30 mouse cellular contexts compared by ENCODE assay signal in genomic region chr4:126585739-126586138, GRCm38 (mm10).
"Had no signal": no experiment of that assay in that cellular context is flagged by ENCODE, and none has a peak within 500 bp of the region (broad histone marks: within the 10 kb centered on the region; RNA-seq: fewer than 3 reads in every experiment).

No protein-coding gene starts in this region.

- H3K36me3 ChIP-seq: midbrain, embryonic 15.5 days had no signal

- H3K9ac ChIP-seq: limb, embryonic 12.5 days; limb, embryonic 13.5 days; limb, embryonic 15.5 days; liver, embryonic 12.5 days; liver, embryonic 13.5 days; liver, embryonic 14.5 days; liver, embryonic 15.5 days; liver, postnatal 0 days; lung, embryonic 14.5 days; lung, embryonic 15.5 days; midbrain, embryonic 12.5 days; midbrain, embryonic 13.5 days; midbrain, embryonic 15.5 days; neural tube, embryonic 12.5 days had no signal

- DNase-seq: left cerebral cortex, postnatal 4 days; liver; liver, embryonic 13.5 days; liver, postnatal 0 days; lung, adult 18-20 months; lung, adult 2 months; lung, embryonic 14.5 days; lung, postnatal 10 days; lung, postnatal 14 days; lung, postnatal 36 days; lung, postnatal 4 days; midbrain, embryonic 14.5 days had no signal

- ATAC-seq: liver, embryonic 12.5 days; liver, postnatal 0 days; lung, postnatal 0 days; midbrain, embryonic 13.5 days; midbrain, embryonic 15.5 days had no signal

- H3K4me3 ChIP-seq: limb, embryonic 10.5 days; limb, embryonic 12.5 days; limb, embryonic 13.5 days; limb, embryonic 15.5 days; liver, embryonic 12.5 days; liver, embryonic 13.5 days; liver, embryonic 15.5 days; lung, embryonic 15.5 days; megakaryocyte, embryonic 14.5 days; midbrain, embryonic 10.5 days; midbrain, embryonic 12.5 days; midbrain, embryonic 13.5 days; midbrain, embryonic 15.5 days; myocyte; neural tube, embryonic 12.5 days had no signal

- H3K27me3 ChIP-seq: limb, embryonic 12.5 days; limb, embryonic 13.5 days; limb, embryonic 15.5 days; liver, embryonic 12.5 days; liver, embryonic 13.5 days; liver, embryonic 15.5 days; lung, embryonic 15.5 days; megakaryocyte, embryonic 14.5 days; midbrain, embryonic 12.5 days; midbrain, embryonic 13.5 days; midbrain, embryonic 15.5 days; neural tube, embryonic 12.5 days had no signal

- H3K9me3 ChIP-seq: limb, embryonic 10.5 days; limb, embryonic 12.5 days; limb, embryonic 13.5 days; limb, embryonic 15.5 days; liver, embryonic 13.5 days; liver, embryonic 15.5 days; lung, embryonic 15.5 days; midbrain, embryonic 13.5 days; midbrain, embryonic 15.5 days; neural tube, embryonic 12.5 days had no signal

- H3K4me2 ChIP-seq: limb, embryonic 12.5 days; limb, embryonic 13.5 days; limb, embryonic 15.5 days; liver, embryonic 11.5 days; liver, embryonic 12.5 days; liver, embryonic 13.5 days; liver, embryonic 15.5 days; lung, embryonic 14.5 days; lung, embryonic 15.5 days; midbrain, embryonic 12.5 days; midbrain, embryonic 13.5 days; midbrain, embryonic 15.5 days; neural tube, embryonic 12.5 days had no signal

- H3K27ac ChIP-seq: limb, embryonic 10.5 days; limb, embryonic 12.5 days; limb, embryonic 13.5 days; limb, embryonic 15.5 days; liver, embryonic 12.5 days; liver, embryonic 13.5 days; liver, embryonic 14.5 days; liver, embryonic 15.5 days; lung, embryonic 15.5 days; macrophage; midbrain, embryonic 10.5 days; midbrain, embryonic 12.5 days; midbrain, embryonic 13.5 days; midbrain, embryonic 15.5 days; neural tube, embryonic 12.5 days had no signal

- H3K4me1 ChIP-seq: limb, embryonic 10.5 days; limb, embryonic 12.5 days; limb, embryonic 13.5 days; limb, embryonic 15.5 days; liver, embryonic 12.5 days; liver, embryonic 13.5 days; liver, embryonic 15.5 days; lung, embryonic 15.5 days; megakaryocyte, embryonic 14.5 days; midbrain, embryonic 10.5 days; midbrain, embryonic 12.5 days; midbrain, embryonic 13.5 days; midbrain, embryonic 15.5 days; neural tube, embryonic 12.5 days had no signal
